Mouse (Mus musculus): Measurements from ENCODE around the gene Ppp1r1c.

- TF ChIP-seq POLR2A (IDR thresholded peaks at IDR 0.05; ENCODE audit: borderline replicate concordance, extremely low read depth, insufficient read depth, insufficient read length, poor library complexity, severe bottlenecking) (no peak), CTCF (IDR thresholded peaks at IDR 0.05; ENCODE audit: borderline replicate concordance, extremely low read depth, insufficient read depth, insufficient read length) (no peak)
Observed at GRCm38 (mm10) chr2:79765723-79766122, 58.1 kb downstream of the Ppp1r1c start.
